Mouse (Mus musculus) G1E (cell line): ENCODE data around the gene Igfbp5.

Source experiments
- CTCF ChIP-seq: IDR thresholded peaks from 2 replicates; pipeline ENCODE4 v1.5.1; 2012; ENCODE audit warnings: low read depth, low read length, inconsistent platforms, mixed read lengths
- GATA1 ChIP-seq: IDR thresholded peaks from 2 replicates; pipeline ENCODE4 v1.6.1; 2012; ENCODE audit warnings: borderline replicate concordance, low read length, inconsistent platforms, mixed read lengths

GRCm38 (mm10) chr1:72858286-72858685, 16.4 kb downstream of the Igfbp5 start:
- TF ChIP-seq CTCF (no peak), GATA1 (no peak)
